Mouse (Mus musculus) heart, embryonic 11.5 days (tissue): ENCODE results near the gene Iqsec1. TPM values are rescaled to one million over a fixed set of nuclear protein-coding genes. Genes with fewer than 3 reads are reported as not detected.
A peak's percentile ranks its signal among the peaks of the same experiment; 100 is the strongest.

Experiments used
- ATAC-seq: fragments of 200-750 bp; cut with Nextera tagmentation; replicated peaks from 2 replicates; pipeline ENCODE4 v1.8.0; 2017; ENCODE audit warnings: moderate library complexity; ENCODE audit not compliant: insufficient number of reproducible peaks, low FRiP score, low TSS enrichment
- H3K27ac ChIP-seq: fragments of 300-500 bp; sonication (generic); 2 replicates; pipeline ENCODE4 v1.5.1; 2014; ENCODE audit warnings: mild to moderate bottlenecking, low read depth, low read length
- H3K27me3 ChIP-seq: fragments of 300-500 bp; sonication (generic); 2 replicates; pipeline ENCODE4 v1.6.1; 2014; ENCODE audit warnings: mild to moderate bottlenecking, low read length, mixed read lengths; ENCODE audit not compliant: control insufficient read depth, insufficient read depth
- H3K36me3 ChIP-seq: fragments of 300-500 bp; sonication (generic); 2 replicates; pipeline ENCODE4 v1.6.1; 2014; ENCODE audit warnings: mild to moderate bottlenecking, low read length, moderate library complexity, mixed read lengths; ENCODE audit not compliant: control insufficient read depth, insufficient read depth
- H3K4me1 ChIP-seq: fragments of 300-500 bp; sonication (generic); 2 replicates; pipeline ENCODE4 v1.6.1; 2014; ENCODE audit warnings: low read length; ENCODE audit not compliant: control insufficient read depth, insufficient read depth
- H3K4me2 ChIP-seq: fragments of 300-500 bp; sonication (generic); 2 replicates; pipeline ENCODE4 v1.6.1; 2014; ENCODE audit warnings: mild to moderate bottlenecking, moderate library complexity
- H3K4me3 ChIP-seq: fragments of 300-500 bp; sonication (generic); 2 replicates; pipeline ENCODE4 v1.5.1; 2014; ENCODE audit warnings: low read depth, low read length
- H3K9ac ChIP-seq: fragments of 300-500 bp; sonication (generic); 2 replicates; pipeline ENCODE4 v1.6.1; 2014; ENCODE audit warnings: mild to moderate bottlenecking, low read depth, low read length, moderate library complexity
- H3K9me3 ChIP-seq: fragments of 300-500 bp; sonication (generic); replicated peaks from 2 replicates; pipeline ENCODE4 v1.6.1; 2016; ENCODE audit warnings: low read length; ENCODE audit not compliant: control insufficient read depth
- WGBS: fragments of 180-500 bp; shearing (Covaris S2); extraction: QIAGEN DNeasy Blood & Tissue Kit; methylation state at CpG from one replicate; pipeline ENCODE4 v1.1.7; 2014; ENCODE audit not compliant: insufficient replicate concordance; 5-methylcytosine and 5-hydroxymethylcytosine counted together
- polyA plus RNA-seq: library from polyadenylated mRNA; unstranded; fragments of >200 nt; fragmentation: Nextera tagmentation; extraction: Ambion mirVana; gene quantifications from 2 replicates; pipeline ENCODE4 v1.2.1, GENCODE M21; 2014

Gene Iqsec1
- polyA plus RNA-seq, 1 experiment from 2014 or later, result 18.1 TPM

- 63% methylated on average over 5 of the region's 5 CpGs for WGBS
- Histone ChIP-seq H3K27me3 (no peaks in the 10 kb centered on the region), H3K9me3 (no peaks in the 10 kb centered on the region), H3K27ac (no peak overlapping the region), H3K36me3 (no peaks in the 10 kb centered on the region), H3K4me1 (peaks cover 10% of the 10 kb centered on the region), H3K4me2 (no peak overlapping the region), H3K4me3 (no peak overlapping the region), H3K9ac (no peak overlapping the region)
- ATAC-seq, result no peak
These were observed 267.3 kb downstream of the Iqsec1 start for GRCm38 (mm10) chr6:90720996-90721746.

GRCm38 (mm10) chr6:90720201-90720600, 268.3 kb downstream of the Iqsec1 start:
- no peak overlapping the region for H3K4me3 ChIP-seq
- H3K27ac ChIP-seq, result no peak overlapping the region
- ATAC-seq, result no peak
- no peaks in the 10 kb centered on the region for H3K9me3 ChIP-seq
- WGBS, result 51% methylated on average over 3 of the region's 3 CpGs
- H3K36me3 ChIP-seq, result no peaks in the 10 kb centered on the region
- H3K4me1 ChIP-seq, result peaks cover 11% of the 10 kb centered on the region
- H3K4me2 ChIP-seq, result no peak overlapping the region
- H3K27me3 ChIP-seq, result no peaks in the 10 kb centered on the region
- no peak overlapping the region for H3K9ac ChIP-seq

- Histone ChIP-seq H3K9ac (no peak overlapping the region), H3K27me3 (no peaks in the 10 kb centered on the region), H3K9me3 (no peaks in the 10 kb centered on the region), H3K4me1 (peaks cover 16% of the 10 kb centered on the region), H3K36me3 (no peaks in the 10 kb centered on the region), H3K4me2 (no peak overlapping the region), H3K27ac (no peak overlapping the region), H3K4me3 (no peak overlapping the region)
- no peak for ATAC-seq
- WGBS, result 85% methylated on average over 6 of the region's 6 CpGs
These were observed 269.1 kb downstream of the Iqsec1 start for GRCm38 (mm10) chr6:90719402-90719801.

- 84% methylated on average over 3 of the region's 3 CpGs for WGBS
- H3K9ac ChIP-seq, result no peak overlapping the region
- H3K4me3 ChIP-seq, result no peak overlapping the region
- peaks cover 21% of the 10 kb centered on the region for H3K4me1 ChIP-seq
- H3K27me3 ChIP-seq, result no peaks in the 10 kb centered on the region
- no peaks in the 10 kb centered on the region for H3K9me3 ChIP-seq
- H3K36me3 ChIP-seq, result no peaks in the 10 kb centered on the region
- no peak overlapping the region for H3K4me2 ChIP-seq
- no peak overlapping the region for H3K27ac ChIP-seq
- ATAC-seq, result no peak
These were observed 270.0 kb downstream of the Iqsec1 start for GRCm38 (mm10) chr6:90718477-90718876.

- Histone ChIP-seq H3K4me1 (peaks cover 29% of the 10 kb centered on the region), H3K4me3 (no peak overlapping the region), H3K9ac (no peak overlapping the region), H3K9me3 (no peaks in the 10 kb centered on the region), H3K27ac (no peak overlapping the region), H3K4me2 (no peak overlapping the region), H3K27me3 (no peaks in the 10 kb centered on the region), H3K36me3 (no peaks in the 10 kb centered on the region)
- no peak for ATAC-seq
- 28% methylated on average over 1 of the region's 1 CpGs for WGBS
These were observed 270.8 kb downstream of the Iqsec1 start for GRCm38 (mm10) chr6:90717711-90718110.

- H3K4me2 ChIP-seq, result peak overlapping the region; percentile 88
- 29% methylated on average over 4 of the region's 4 CpGs for WGBS
- H3K27ac ChIP-seq, result no peak overlapping the region
- no peaks in the 10 kb centered on the region for H3K9me3 ChIP-seq
- ATAC-seq, result no peak
- peak overlapping the region; percentile 77 for H3K4me3 ChIP-seq
- peaks cover 37% of the 10 kb centered on the region for H3K4me1 ChIP-seq
- no peak overlapping the region for H3K9ac ChIP-seq
- H3K27me3 ChIP-seq, result no peaks in the 10 kb centered on the region
- H3K36me3 ChIP-seq, result no peaks in the 10 kb centered on the region
These were observed 271.6 kb downstream of the Iqsec1 start for GRCm38 (mm10) chr6:90716853-90717252.

GRCm38 (mm10) chr6:90716066-90716704, 272.3 kb downstream of the Iqsec1 start:
- peak overlapping the region; percentile 79 for H3K27ac ChIP-seq
- ATAC-seq, result peak; percentile 82
- no peaks in the 10 kb centered on the region for H3K36me3 ChIP-seq
- WGBS, result under 1% methylated on average over 43 of the region's 49 CpGs
- H3K4me2 ChIP-seq, result peak overlapping the region; percentile 88
- peak overlapping the region; percentile 90 for H3K9ac ChIP-seq
- peaks cover 43% of the 10 kb centered on the region for H3K4me1 ChIP-seq
- no peaks in the 10 kb centered on the region for H3K27me3 ChIP-seq
- no peaks in the 10 kb centered on the region for H3K9me3 ChIP-seq
- H3K4me3 ChIP-seq, result peak overlapping the region; percentile 77

- peak overlapping the region; percentile 88 for H3K4me2 ChIP-seq
- no peaks in the 10 kb centered on the region for H3K36me3 ChIP-seq
- H3K27me3 ChIP-seq, result no peaks in the 10 kb centered on the region
- ATAC-seq, result no peak
- peak overlapping the region; percentile 77 for H3K4me3 ChIP-seq
- peak overlapping the region; percentile 79; the same call in 1 of the 2 replicates for H3K27ac ChIP-seq
- WGBS, result 50% methylated on average over 4 of the region's 4 CpGs
- peak overlapping the region; percentile 90 for H3K9ac ChIP-seq
- no peaks in the 10 kb centered on the region for H3K9me3 ChIP-seq
- H3K4me1 ChIP-seq, result peaks cover 52% of the 10 kb centered on the region
These were observed 273.1 kb downstream of the Iqsec1 start for GRCm38 (mm10) chr6:90715245-90715905.
